Mouse (Mus musculus) lung, postnatal 25 days (tissue): ENCODE measurements around the gene Smok3c.
"Not testable (repeated sequence)": the region's sequence is repeated elsewhere in the genome, so short reads cannot be mapped to it uniquely, and the experiment has no call there.

ENCODE experiments used
- DNase-seq: peaks from one replicate; pipeline ENCODE4 v3.0.0; 2022; ENCODE audit warnings: low spot score

The Smok3c gene

DNA sequence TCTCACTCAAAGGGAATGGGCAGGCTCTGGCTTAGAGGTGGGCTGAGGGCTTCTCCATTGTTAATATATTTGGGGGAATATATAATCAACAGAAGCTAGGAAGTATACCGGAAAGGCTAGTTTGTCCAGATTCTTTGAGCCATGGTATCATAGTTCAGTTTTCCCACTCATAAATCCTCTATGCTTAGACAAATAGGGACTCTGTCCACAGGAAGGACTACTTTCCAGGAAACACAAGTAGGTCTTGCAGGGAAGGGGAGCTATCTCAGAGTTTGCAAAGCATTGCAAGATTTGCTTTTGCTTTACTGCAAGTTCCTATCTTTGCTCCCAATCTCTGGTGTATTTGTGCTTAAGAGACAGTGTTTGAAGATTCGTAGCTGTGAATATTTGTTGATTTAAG lies 52.0 kb downstream of the Smok3c start:
- no peak for DNase-seq

- no peak for DNase-seq
These were observed 54.1 kb downstream of the Smok3c start for GRCm38 (mm10) chr5:138107130-138107529.

- DNase-seq, result not testable (repeated sequence)
These were observed 56.9 kb downstream of the Smok3c start for GRCm38 (mm10) chr5:138109847-138110396.
